In genomic region chr15:77150424-77150841, GRCm38 (mm10) we compare ENCODE assay signal across 7 mouse cellular contexts.
DNase-seq lines count a peak whose midpoint lies in the region; ATAC-seq lines count a peak whose summit lies in the region.

No protein-coding gene starts in this region.

- H3K9me3 ChIP-seq in heart, embryonic 12.5 days (replicated peaks) = no peaks in the 10 kb centered on the region
- no peaks in the 10 kb centered on the region for H3K9me3 ChIP-seq in liver, embryonic 12.5 days (replicated peaks)
- no peaks in the 10 kb centered on the region for H3K9me3 ChIP-seq in neural tube, embryonic 15.5 days (replicated peaks)

- H3K4me3 ChIP-seq in heart, embryonic 12.5 days = peak overlapping the region; percentile 40
- peak overlapping the region; percentile 1; the same call in 1 of the 2 replicates for H3K4me3 ChIP-seq in liver, embryonic 12.5 days
- peak overlapping the region; percentile 67 for H3K4me3 ChIP-seq in neural tube, embryonic 15.5 days (replicated peaks)

- H3K27me3 ChIP-seq in heart, embryonic 12.5 days (replicated peaks) = no peaks in the 10 kb centered on the region
- H3K27me3 ChIP-seq in liver, embryonic 12.5 days (replicated peaks) = no peaks in the 10 kb centered on the region; the same call in 1 of the 2 replicates
- no peaks in the 10 kb centered on the region for H3K27me3 ChIP-seq in neural tube, embryonic 15.5 days (replicated peaks)

- DNase-seq in 3134 (ENCODE audit: extremely low read depth, insufficient read length, low spot score) (peak; percentile 49), 3T3-L1 (ENCODE audit: low read depth, low spot score) (peak; percentile 88)
- peak; percentile 60 for DNase-seq in embryo, embryonic 11 days
- no peak for DNase-seq in layer of hippocampus, postnatal 14 days (ENCODE audit: low spot score in 2 of 2)

- no peak for ATAC-seq in heart, embryonic 12.5 days (ENCODE audit: insufficient number of reproducible peaks, low FRiP score)
- ATAC-seq in liver, embryonic 12.5 days = no peak
- ATAC-seq in neural tube, embryonic 15.5 days (ENCODE audit: low FRiP score) = no peak

- peaks cover 57% of the 10 kb centered on the region for H3K4me1 ChIP-seq in heart, embryonic 12.5 days (replicated peaks)
- H3K4me1 ChIP-seq in liver, embryonic 12.5 days = peaks cover 19% of the 10 kb centered on the region
- peaks cover 60% of the 10 kb centered on the region for H3K4me1 ChIP-seq in neural tube, embryonic 15.5 days

- H3K27ac ChIP-seq in heart, embryonic 12.5 days (ENCODE audit: poor library complexity, severe bottlenecking) = peak overlapping the region; percentile 97
- H3K27ac ChIP-seq in liver, embryonic 12.5 days = peak overlapping the region; percentile 58
- peak overlapping the region; percentile 89 for H3K27ac ChIP-seq in neural tube, embryonic 15.5 days (replicated peaks)

- H3K36me3 ChIP-seq in heart, embryonic 12.5 days = peaks cover 4% of the 10 kb centered on the region
- no peaks in the 10 kb centered on the region for H3K36me3 ChIP-seq in liver, embryonic 12.5 days
- H3K36me3 ChIP-seq in neural tube, embryonic 15.5 days = no peaks in the 10 kb centered on the region; the same call in 1 of the 2 replicates

- 9% methylated on average over 3 of the region's 3 CpGs for WGBS in heart, embryonic 12.5 days
- WGBS in liver, embryonic 12.5 days (ENCODE audit: insufficient replicate concordance) = 62% methylated on average over 3 of the region's 3 CpGs
- WGBS in neural tube, embryonic 15.5 days = 8% methylated on average over 3 of the region's 3 CpGs

- H3K9ac ChIP-seq in heart, embryonic 12.5 days = peak overlapping the region; percentile 74
- no peak overlapping the region for H3K9ac ChIP-seq in liver, embryonic 12.5 days
- peak overlapping the region; percentile 65 for H3K9ac ChIP-seq in neural tube, embryonic 15.5 days (replicated peaks)

- H3K4me2 ChIP-seq in heart, embryonic 12.5 days = peak overlapping the region; percentile 72
- peak overlapping the region; percentile 48 for H3K4me2 ChIP-seq in liver, embryonic 12.5 days
- peak overlapping the region; percentile 84 for H3K4me2 ChIP-seq in neural tube, embryonic 15.5 days

Comparison
In these comparisons a context has a peak if more than half of its experiments do, and no peak if none do; other contexts are left out.
1. DNase-seq: peak in 3134 (single experiment), 3T3-L1 (single experiment) and embryo, embryonic 11 days (single experiment); none in layer of hippocampus, postnatal 14 days (0 of 2).
2. H3K4me3 ChIP-seq: peak in every context shown above with its lines; median percentile 67 in neural tube, embryonic 15.5 days; 40 in heart, embryonic 12.5 days; 1 in liver, embryonic 12.5 days.
3. Peak in every context shown above with its lines, with median percentiles within 50 percentile points of each other: H3K27ac ChIP-seq and H3K4me2 ChIP-seq.